ENCODE assay signal across 5 mouse cellular contexts in the genomic region with DNA sequence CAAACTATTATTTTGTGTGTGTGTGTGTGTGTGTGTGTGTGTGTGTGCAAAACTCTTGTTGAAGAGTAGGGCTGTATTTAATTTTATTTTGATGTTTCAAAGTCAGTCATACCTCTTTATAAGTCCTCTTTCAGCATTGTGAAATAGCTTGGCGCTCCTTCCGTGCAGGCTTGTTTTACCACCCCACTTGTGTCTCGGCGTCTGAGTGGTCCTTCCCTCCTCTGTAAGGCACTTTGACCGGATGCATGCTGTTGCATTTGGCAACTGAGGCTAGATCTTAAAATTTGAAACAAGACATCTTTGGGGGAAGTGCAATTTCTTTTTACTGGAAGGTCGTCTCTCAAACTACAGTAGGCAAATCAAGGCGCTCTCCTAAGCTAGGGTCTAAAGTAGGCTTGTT.
"Had no signal": no experiment of that assay in that cellular context is flagged by ENCODE, and none has a peak within 500 bp of the region (broad histone marks: within the 10 kb centered on the region; RNA-seq: fewer than 3 reads in every experiment).

No protein-coding gene starts in this region.

- DNase-seq: kidney, postnatal 36 days; layer of hippocampus, adult 9-11 months; layer of hippocampus, postnatal 36 days; midbrain, embryonic 14.5 days; thymus, postnatal 4 days had no signal
